ENCODE assay signal across 8 mouse cellular contexts in genomic region chr4:145155956-145156355, GRCm38 (mm10). TPM values are rescaled to one million over a fixed set of nuclear protein-coding genes. Genes with fewer than 3 reads are reported as not detected.
A peak's percentile ranks its signal among the peaks of the same experiment; 100 is the strongest.
DNase-seq lines count a peak whose midpoint lies in the region; ATAC-seq and TF ChIP-seq lines count a peak whose summit lies in the region.

No protein-coding gene starts in this region.

- ATAC-seq in midbrain, postnatal 0 days (ENCODE audit: low FRiP score) = peak; percentile 69; the same call in 1 of the 2 replicates

- intact Hi-C loops in gastrocnemius, adult 2 months (cut with DNase I) = loop anchor here (1.0 to 2.0 kb wide), 4 partner anchors 36 to 139 kb away; no protein-coding TSS in a partner anchor

- no peak overlapping the region for H3K4me3 ChIP-seq in cerebellum, adult 2 months (replicated peaks; ENCODE audit: insufficient read depth, low read depth, low read length)
- H3K4me3 ChIP-seq in gastrocnemius, adult 2 months = no peak overlapping the region
- H3K4me3 ChIP-seq in midbrain, postnatal 0 days (ENCODE audit: low read depth, low read length) = no peak overlapping the region

- peak; percentile 93 for TF ChIP-seq CTCF in cerebellum, adult 2 months (IDR thresholded peaks at IDR 0.05; ENCODE audit: borderline replicate concordance, insufficient read depth, low read depth, low read length)
- no peak; the same call in 1 of the 2 replicates for TF ChIP-seq CTCF in gastrocnemius, adult 2 months (IDR thresholded peaks at IDR 0.05)
- peak; percentile 87 for TF ChIP-seq CTCF in midbrain, postnatal 0 days (IDR thresholded peaks at IDR 0.05)

- no peak for TF ChIP-seq POLR2A in cerebellum, adult 2 months (IDR thresholded peaks at IDR 0.05; ENCODE audit: borderline replicate concordance, insufficient read depth, low read length)

- H3K9ac ChIP-seq in midbrain, postnatal 0 days (replicated peaks; ENCODE audit: low read length, poor library complexity, severe bottlenecking) = no peak overlapping the region

- 30% methylated on average over 8 of the region's 8 CpGs for WGBS in cerebellum, adult 2 months
- 46% methylated on average over 8 of the region's 8 CpGs for WGBS in midbrain, postnatal 0 days

- H3K4me2 ChIP-seq in midbrain, postnatal 0 days (ENCODE audit: low read depth, low read length, poor library complexity, severe bottlenecking) = no peak overlapping the region

- no peaks in the 10 kb centered on the region for H3K4me1 ChIP-seq in cerebellum, adult 2 months (ENCODE audit: control insufficient read depth, insufficient read depth, low read length)
- H3K4me1 ChIP-seq in midbrain, postnatal 0 days (ENCODE audit: insufficient read depth, low read length) = no peaks in the 10 kb centered on the region

- no peaks in the 10 kb centered on the region for H3K9me3 ChIP-seq in midbrain, postnatal 0 days (ENCODE audit: low read length)

- no peaks in the 10 kb centered on the region for H3K27me3 ChIP-seq in cerebellum, adult 2 months (ENCODE audit: control insufficient read depth, insufficient read depth, low read length)
- H3K27me3 ChIP-seq in midbrain, postnatal 0 days (ENCODE audit: insufficient read depth, low read length) = no peaks in the 10 kb centered on the region
- H3K27me3 ChIP-seq in splenic B cell, adult 2 months (ENCODE audit: control insufficient read depth, insufficient read depth, low read length, poor library complexity, severe bottlenecking) = no peaks in the 10 kb centered on the region

- no peak overlapping the region for H3K27ac ChIP-seq in cerebellum, adult 2 months (ENCODE audit: insufficient read depth, low read length)
- H3K27ac ChIP-seq in gastrocnemius, adult 2 months = no peak overlapping the region
- H3K27ac ChIP-seq in midbrain, postnatal 0 days (ENCODE audit: low read depth, low read length) = no peak overlapping the region

- DNase-seq in 416B (ENCODE audit: low read depth) = peak; percentile 63
- DNase-seq in MEL-GATA-1-ER (ENCODE audit: extremely low read depth, low read depth) = peak; percentile 15
- DNase-seq in cerebellum, adult 2 months = peak; percentile 46 to 55
- DNase-seq in gastrocnemius, adult 2 months = peak; percentile 53
- peak; percentile 54 for DNase-seq in kidney, adult 18-20 months
- DNase-seq in liver = peak; percentile 32
- peak; percentile 55 for DNase-seq in midbrain, postnatal 0 days (ENCODE audit: low spot score)
- DNase-seq in splenic B cell, adult 2 months (ENCODE audit: low read depth, low spot score) = peak; percentile 76

- H3K36me3 ChIP-seq in midbrain, postnatal 0 days (ENCODE audit: insufficient read depth, low read length) = peaks cover 68% of the 10 kb centered on the region
- peaks cover 22% of the 10 kb centered on the region for H3K36me3 ChIP-seq in splenic B cell, adult 2 months (ENCODE audit: control insufficient read depth, insufficient read depth, low read length, poor library complexity, severe bottlenecking)

RNA-seq across cellular contexts. Expression of gene Vps13d, which starts 38.8 kb away (rescaled TPM):
- 45.9 and 51.9 TPM in 2 replicates for polyA plus RNA-seq in cerebellum, adult 2 months (2012; rRNA removed)
- total RNA-seq in gastrocnemius, adult 2 months (2021) = 10 to 100 TPM; 35.6 to 37.0 TPM
- total RNA-seq in midbrain, postnatal 0 days (2014; rRNA removed) = 35.6 and 36.5 TPM in 2 replicates
- polyA plus RNA-seq in midbrain, postnatal 0 days (2015; fragmentation: Nextera tagmentation; extraction: Ambion mirVana) = 7.8 and 9.1 TPM in 2 replicates

Comparison
In these comparisons a context has a peak if more than half of its experiments do, and no peak if none do; other contexts are left out.
1. DNase-seq: peak in every context shown above with its lines; median percentile 76 in splenic B cell, adult 2 months; 63 in 416B; 55 in midbrain, postnatal 0 days; 54 in kidney, adult 18-20 months; 53 in gastrocnemius, adult 2 months; 50 in cerebellum, adult 2 months; 32 in liver; 15 in MEL-GATA-1-ER.